Mouse (Mus musculus) inflammation-experienced regulatory T-cells, adult 16 weeks (primary cell): ENCODE data around the gene Cd8a. TPM values are rescaled to one million over a fixed set of nuclear protein-coding genes. Genes with fewer than 3 reads are reported as not detected.

ENCODE experiments used
- polyA plus RNA-seq: library from polyadenylated mRNA; unstranded; fragments of 100-300 nt; shearing (Covaris generic); gene quantifications from one replicate; pipeline ENCODE4 v1.2.1, GENCODE M21; 2017

The Cd8a gene
- polyA plus RNA-seq, result 1.1 TPM

DNA sequence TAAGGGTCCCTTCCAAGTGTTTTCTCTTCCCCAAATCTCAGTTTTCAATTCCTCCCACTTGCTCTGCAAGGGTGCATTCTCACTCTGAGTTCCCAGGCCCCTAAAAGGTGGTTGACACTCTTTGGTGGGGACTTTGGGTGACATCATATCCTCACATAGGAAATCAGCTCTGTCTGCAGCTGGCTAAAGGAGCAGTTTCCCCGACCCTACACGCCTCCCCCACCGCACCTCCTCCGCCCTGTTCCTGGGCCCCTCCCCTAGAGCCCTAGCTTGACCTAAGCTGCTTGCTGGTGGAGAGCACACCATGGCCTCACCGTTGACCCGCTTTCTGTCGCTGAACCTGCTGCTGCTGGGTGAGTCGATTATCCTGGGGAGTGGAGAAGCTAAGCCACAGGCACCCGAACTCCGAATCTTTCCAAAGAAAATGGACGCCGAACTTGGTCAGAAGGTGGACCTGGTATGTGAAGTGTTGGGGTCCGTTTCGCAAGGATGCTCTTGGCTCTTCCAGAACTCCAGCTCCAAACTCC lies at the start of gene Cd8a:
Cd8a (plus strand) TSS at position 179 of the 527 bp plus-strand sequence.

Other genes starting within 250 kb of the Cd8a start
- gene Thnsl2, start 229.0 kb upstream of the Cd8a start, polyA plus RNA-seq, result 3.4 TPM
- not detected for gene Fabp1, start 173.6 kb upstream of the Cd8a start, polyA plus RNA-seq
- 99.4 TPM for gene Krcc1, start 101.8 kb upstream of the Cd8a start, polyA plus RNA-seq
- not detected for gene Smyd1, start 51.2 kb upstream of the Cd8a start, polyA plus RNA-seq
- 19.2 TPM for gene Cd8b1, start 50.6 kb upstream of the Cd8a start, polyA plus RNA-seq
- 8.0 TPM for gene Rmnd5a, start 67.2 kb downstream of the Cd8a start, polyA plus RNA-seq
- gene Rnf103, start 120.5 kb downstream of the Cd8a start, polyA plus RNA-seq, result 2.5 TPM
- 84.9 TPM for gene Chmp3, start 170.4 kb downstream of the Cd8a start, polyA plus RNA-seq